Mouse (Mus musculus): ENCODE results near the gene Kcnc2. TPM values are rescaled to one million over a fixed set of nuclear protein-coding genes. Genes with fewer than 3 reads are reported as not detected.
"Not testable (repeated sequence)": the region's sequence is repeated elsewhere in the genome, so short reads cannot be mapped to it uniquely, and the experiment has no call there.

Kcnc2 gene
- polyA plus RNA-seq (2015; fragmentation: Nextera tagmentation; extraction: Ambion mirVana), result 0.30 and 0.39 TPM in 2 replicates

DNA sequence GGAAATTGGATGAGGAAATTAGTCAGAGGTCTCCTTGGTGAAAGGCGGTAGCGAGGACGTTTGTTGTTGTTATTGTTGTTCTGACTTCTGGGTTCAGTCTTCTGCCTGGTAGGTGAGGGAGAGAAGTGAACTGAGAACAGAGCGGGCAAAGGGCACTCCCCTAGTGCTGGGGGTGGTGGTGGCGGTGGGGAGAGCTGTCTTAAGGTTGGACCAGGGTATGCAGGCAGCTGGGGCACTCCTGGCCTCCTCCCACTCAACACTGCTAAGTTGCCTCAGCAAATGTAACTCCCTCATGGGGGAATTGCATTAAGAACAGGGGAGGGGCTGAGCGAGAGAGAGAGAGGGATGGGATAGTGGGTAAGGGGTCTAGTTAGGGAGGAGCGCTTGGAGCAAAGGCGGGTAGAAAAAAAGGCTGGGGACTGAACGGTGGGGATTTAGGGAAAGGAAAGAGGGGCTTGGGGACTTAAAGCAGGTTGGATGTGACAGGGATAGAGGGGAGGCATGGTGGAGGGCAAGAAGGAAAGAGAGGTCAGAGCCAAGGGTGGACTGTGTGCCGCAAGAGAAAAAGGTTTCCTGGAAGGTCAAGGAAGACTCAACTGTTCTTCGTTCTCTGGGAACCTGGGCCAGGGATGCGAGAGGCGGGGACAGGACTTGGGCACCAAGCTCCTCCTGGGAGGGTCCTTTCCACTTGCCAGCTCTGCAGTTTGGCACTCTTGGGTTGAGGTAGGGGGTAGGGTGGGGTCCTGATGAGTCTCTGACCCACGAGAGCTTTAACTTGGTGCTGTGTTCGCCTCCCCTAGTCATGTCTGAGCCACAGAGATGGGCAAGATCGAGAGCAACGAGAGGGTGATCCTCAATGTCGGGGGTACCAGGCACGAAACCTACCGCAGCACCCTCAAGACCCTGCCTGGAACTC lies at the start of gene Kcnc2:
Gene Kcnc2 (plus strand): TSS at position 235 of the 916 bp plus-strand sequence.
- peak within 1 kb of the TSS; percentile 40 for H3K4me3 ChIP-seq (ENCODE audit: low read depth, low read length)
- H3K4me2 ChIP-seq (replicated peaks; ENCODE audit: low read depth), result peak within 1 kb of the TSS; percentile 64
- WGBS, result 3% methylated on average over 20 of the region's 20 CpGs
- TF ChIP-seq CTCF (IDR thresholded peaks at IDR 0.05; ENCODE audit: low read depth), result no peak
- no peaks in the 10 kb centered on the region for H3K36me3 ChIP-seq (ENCODE audit: control insufficient read depth, insufficient read depth)
- no peaks in the 10 kb centered on the region for H3K9me3 ChIP-seq (ENCODE audit: control insufficient read depth)
- H3K27ac ChIP-seq (ENCODE audit: low read depth, low read length), result no peak within 1 kb of the TSS
- no peak within 1 kb of the TSS; the same call in 1 of the 2 replicates for H3K9ac ChIP-seq (ENCODE audit: low read depth, low read length)
- no peak for ATAC-seq
- H3K4me1 ChIP-seq (replicated peaks; ENCODE audit: control insufficient read depth, insufficient read depth, low read length), result no peaks in the 10 kb centered on the region
- H3K27me3 ChIP-seq (replicated peaks; ENCODE audit: control insufficient read depth, insufficient read depth, low read length), result peaks cover 31% of the 10 kb centered on the region

- Histone ChIP-seq H3K4me3 (ENCODE audit: low read depth, low read length) (no peak overlapping the region), H3K4me2 (replicated peaks; ENCODE audit: low read depth) (no peak overlapping the region), H3K27me3 (replicated peaks; ENCODE audit: control insufficient read depth, insufficient read depth, low read length) (no peaks in the 10 kb centered on the region), H3K36me3 (ENCODE audit: control insufficient read depth, insufficient read depth) (no peaks in the 10 kb centered on the region), H3K9me3 (ENCODE audit: control insufficient read depth) (no peaks in the 10 kb centered on the region), H3K9ac (ENCODE audit: low read depth, low read length) (no peak overlapping the region), H3K4me1 (replicated peaks; ENCODE audit: control insufficient read depth, insufficient read depth, low read length) (no peaks in the 10 kb centered on the region), H3K27ac (ENCODE audit: low read depth, low read length) (no peak overlapping the region)
- no peak for ATAC-seq
- WGBS, result 42% methylated on average over 1 of the region's 1 CpGs
- no peak for TF ChIP-seq CTCF (IDR thresholded peaks at IDR 0.05; ENCODE audit: low read depth)
Measured at GRCm38 (mm10) chr10:112227073-112227472, 43.8 kb upstream of the Kcnc2 start.

DNA sequence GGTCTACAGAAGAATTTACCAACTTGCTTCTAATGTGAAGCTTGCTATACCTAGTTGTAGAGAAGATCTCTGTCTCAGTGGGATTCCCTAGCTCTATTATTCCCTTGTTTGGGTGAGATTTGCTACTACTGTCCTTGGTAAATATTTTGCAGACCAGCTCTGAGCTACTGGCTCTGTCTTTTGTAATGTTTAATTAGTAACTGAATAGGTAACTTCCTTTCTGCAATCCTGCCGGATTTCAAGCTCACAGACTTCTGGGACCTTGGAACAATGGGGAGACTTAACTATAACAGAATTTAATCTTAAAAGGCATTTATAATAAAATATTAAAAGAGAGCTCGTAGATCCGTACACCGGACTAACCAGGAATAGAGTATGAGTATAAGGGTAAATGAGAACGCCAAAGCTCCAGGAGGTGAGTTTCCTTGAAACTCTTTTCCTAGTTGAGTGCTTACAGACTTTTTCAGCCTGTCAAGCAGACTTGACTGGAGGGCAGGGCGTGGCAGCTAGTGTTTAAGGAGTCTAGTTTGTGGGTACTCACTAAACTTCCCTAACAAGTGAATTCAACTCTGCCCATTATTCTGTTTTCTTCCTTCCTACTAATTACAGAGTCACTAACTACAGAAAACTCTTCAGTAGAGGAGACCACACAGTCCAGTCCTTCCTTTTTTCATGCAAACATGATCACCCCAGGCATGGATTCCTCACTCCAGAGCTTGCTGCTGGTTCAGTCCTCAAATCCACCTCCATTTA lies 41.7 kb upstream of the Kcnc2 start:
- not testable (repeated sequence) for H3K9ac ChIP-seq (ENCODE audit: low read depth, low read length); H3K4me2 ChIP-seq (replicated peaks; ENCODE audit: low read depth); ATAC-seq; H3K4me1 ChIP-seq (replicated peaks; ENCODE audit: control insufficient read depth, insufficient read depth, low read length); H3K4me3 ChIP-seq (ENCODE audit: low read depth, low read length); H3K27me3 ChIP-seq (replicated peaks; ENCODE audit: control insufficient read depth, insufficient read depth, low read length); H3K27ac ChIP-seq (ENCODE audit: low read depth, low read length); H3K9me3 ChIP-seq (ENCODE audit: control insufficient read depth); H3K36me3 ChIP-seq (ENCODE audit: control insufficient read depth, insufficient read depth)
- WGBS, result 44% methylated on average over 6 of the region's 6 CpGs

GRCm38 (mm10) chr10:112232733-112233132 lies 38.2 kb upstream of the Kcnc2 start:
- H3K4me3 ChIP-seq (ENCODE audit: low read depth, low read length); H3K4me2 ChIP-seq (replicated peaks; ENCODE audit: low read depth); H3K36me3 ChIP-seq (ENCODE audit: control insufficient read depth, insufficient read depth); H3K27me3 ChIP-seq (replicated peaks; ENCODE audit: control insufficient read depth, insufficient read depth, low read length); H3K4me1 ChIP-seq (replicated peaks; ENCODE audit: control insufficient read depth, insufficient read depth, low read length); ATAC-seq; H3K27ac ChIP-seq (ENCODE audit: low read depth, low read length); H3K9ac ChIP-seq (ENCODE audit: low read depth, low read length); H3K9me3 ChIP-seq (ENCODE audit: control insufficient read depth): not testable (repeated sequence)
- 19% methylated on average over 1 of the region's 1 CpGs for WGBS

GRCm38 (mm10) chr10:112235396-112235940 lies 35.5 kb upstream of the Kcnc2 start:
- H3K36me3 ChIP-seq (ENCODE audit: control insufficient read depth, insufficient read depth); H3K4me3 ChIP-seq (ENCODE audit: low read depth, low read length); H3K9ac ChIP-seq (ENCODE audit: low read depth, low read length); H3K4me2 ChIP-seq (replicated peaks; ENCODE audit: low read depth); H3K4me1 ChIP-seq (replicated peaks; ENCODE audit: control insufficient read depth, insufficient read depth, low read length); ATAC-seq; H3K27ac ChIP-seq (ENCODE audit: low read depth, low read length); H3K27me3 ChIP-seq (replicated peaks; ENCODE audit: control insufficient read depth, insufficient read depth, low read length); H3K9me3 ChIP-seq (ENCODE audit: control insufficient read depth): not testable (repeated sequence)
- WGBS, result 82% methylated on average over 5 of the region's 5 CpGs

GRCm38 (mm10) chr10:112248273-112248672 lies 22.6 kb upstream of the Kcnc2 start:
- ATAC-seq, result no peak
- no peak overlapping the region for H3K9ac ChIP-seq (ENCODE audit: low read depth, low read length)
- no peak overlapping the region for H3K27ac ChIP-seq (ENCODE audit: low read depth, low read length)
- H3K4me3 ChIP-seq (ENCODE audit: low read depth, low read length), result no peak overlapping the region
- no peaks in the 10 kb centered on the region for H3K36me3 ChIP-seq (ENCODE audit: control insufficient read depth, insufficient read depth)
- no peak for TF ChIP-seq CTCF (IDR thresholded peaks at IDR 0.05; ENCODE audit: low read depth)
- 68% methylated on average over 2 of the region's 2 CpGs for WGBS
- H3K4me1 ChIP-seq (replicated peaks; ENCODE audit: control insufficient read depth, insufficient read depth, low read length), result no peaks in the 10 kb centered on the region
- H3K9me3 ChIP-seq (ENCODE audit: control insufficient read depth), result no peaks in the 10 kb centered on the region
- H3K27me3 ChIP-seq (replicated peaks; ENCODE audit: control insufficient read depth, insufficient read depth, low read length), result no peaks in the 10 kb centered on the region
- no peak overlapping the region for H3K4me2 ChIP-seq (replicated peaks; ENCODE audit: low read depth)

All from intestine, postnatal 0 days (tissue).